Mouse (Mus musculus) hindbrain, embryonic 11.5 days (tissue): ENCODE data around the gene Cebpb. TPM values are rescaled to one million over a fixed set of nuclear protein-coding genes. Genes with fewer than 3 reads are reported as not detected.
A peak's percentile ranks its signal among the peaks of the same experiment; 100 is the strongest.

Experiments used
- ATAC-seq: fragments of 200-750 bp; cut with Nextera tagmentation; 2 replicates; pipeline ENCODE4 v1.8.0; 2017; ENCODE audit warnings: mild to moderate bottlenecking, moderate TSS enrichment, moderate library complexity; ENCODE audit not compliant: low FRiP score
- DNase-seq: peaks from one replicate; pipeline ENCODE4 v3.0.0-alpha.2; 2015; ENCODE audit warnings: low spot score
- H3K27ac ChIP-seq: fragments of 300-500 bp; sonication (generic); 2 replicates; pipeline ENCODE4 v1.5.1; 2014; ENCODE audit warnings: mild to moderate bottlenecking, low read depth, low read length
- H3K27me3 ChIP-seq: fragments of 300-500 bp; sonication (generic); 2 replicates; pipeline ENCODE4 v1.6.1; 2014; ENCODE audit warnings: mild to moderate bottlenecking, low read length, moderate library complexity, mixed read lengths; ENCODE audit not compliant: control insufficient read depth, insufficient read depth
- H3K36me3 ChIP-seq: fragments of 300-500 bp; sonication (generic); 2 replicates; pipeline ENCODE4 v1.6.1; 2014; ENCODE audit warnings: mild to moderate bottlenecking, low read length, moderate library complexity, mixed read lengths; ENCODE audit not compliant: control insufficient read depth, insufficient read depth
- H3K4me1 ChIP-seq: fragments of 300-500 bp; sonication (generic); replicated peaks from 2 replicates; pipeline ENCODE4 v1.6.1; 2014; ENCODE audit warnings: low read length, mixed read lengths; ENCODE audit not compliant: control insufficient read depth, insufficient read depth
- H3K4me2 ChIP-seq: fragments of 300-500 bp; sonication (generic); replicated peaks from 2 replicates; pipeline ENCODE4 v1.6.1; 2014; ENCODE audit warnings: mild to moderate bottlenecking, low read depth, low read length
- H3K4me3 ChIP-seq: fragments of 300-500 bp; sonication (generic); 2 replicates; pipeline ENCODE4 v1.5.1; 2014; ENCODE audit warnings: low read depth, low read length
- H3K9ac ChIP-seq: fragments of 300-500 bp; sonication (generic); 2 replicates; pipeline ENCODE4 v1.6.1; 2014; ENCODE audit warnings: low read depth, low read length
- H3K9me3 ChIP-seq: fragments of 300-500 bp; sonication (generic); 2 replicates; pipeline ENCODE4 v1.6.1; 2016; ENCODE audit warnings: low read length; ENCODE audit not compliant: control insufficient read depth
- WGBS: fragments of 180-500 bp; shearing (Covaris S2); extraction: QIAGEN DNeasy Blood & Tissue Kit; methylation state at CpG from one replicate; pipeline ENCODE4 v1.1.7; 2014; 5-methylcytosine and 5-hydroxymethylcytosine counted together
- polyA plus RNA-seq: library from polyadenylated mRNA; unstranded; fragments of >200 nt; fragmentation: Nextera tagmentation; extraction: Ambion mirVana; gene quantifications from 2 replicates; pipeline ENCODE4 v1.2.1, GENCODE M21; 2014

Cebpb gene
- polyA plus RNA-seq, 1 experiment from 2014 or later = 1.5 TPM

GRCm38 (mm10) chr2:167687250-167687586 lies 1.5 kb upstream of the Cebpb start:
- no peak overlapping the region for H3K4me2 ChIP-seq
- H3K4me1 ChIP-seq = peaks cover 4% of the 10 kb centered on the region; the same call in 1 of the 2 replicates
- no peak overlapping the region for H3K27ac ChIP-seq
- 87% methylated on average over 4 of the region's 4 CpGs for WGBS
- H3K36me3 ChIP-seq = no peaks in the 10 kb centered on the region
- peaks cover 39% of the 10 kb centered on the region for H3K27me3 ChIP-seq
- DNase-seq (no peak), ATAC-seq (no peak)
- no peak overlapping the region for H3K9ac ChIP-seq
- no peak overlapping the region for H3K4me3 ChIP-seq
- no peaks in the 10 kb centered on the region for H3K9me3 ChIP-seq

- H3K4me1 ChIP-seq = peaks cover 4% of the 10 kb centered on the region; the same call in 1 of the 2 replicates
- H3K27me3 ChIP-seq = peaks cover 39% of the 10 kb centered on the region
- H3K9me3 ChIP-seq = no peaks in the 10 kb centered on the region
- WGBS = 52% methylated on average over 11 of the region's 11 CpGs
- no peak overlapping the region for H3K4me2 ChIP-seq
- no peaks in the 10 kb centered on the region for H3K36me3 ChIP-seq
- H3K4me3 ChIP-seq = no peak overlapping the region
- no peak overlapping the region for H3K27ac ChIP-seq
- 0 out of 2 replicates have a peak, but pooled peaks have one; percentile 2 for ATAC-seq
- DNase-seq = no peak
- H3K9ac ChIP-seq = no peak overlapping the region
Observed at GRCm38 (mm10) chr2:167687651-167688101, 1.0 kb upstream of the Cebpb start.

- WGBS = 25% methylated on average over 12 of the region's 12 CpGs
- peaks cover 4% of the 10 kb centered on the region; the same call in 1 of the 2 replicates for H3K4me1 ChIP-seq
- no peak overlapping the region for H3K9ac ChIP-seq
- ATAC-seq (peak; percentile 18; the same call in 1 of the 2 replicates), DNase-seq (peak; percentile 19)
- H3K27ac ChIP-seq = no peak overlapping the region
- H3K4me3 ChIP-seq = peak overlapping the region; percentile 55; the same call in 1 of the 2 replicates
- peaks cover 39% of the 10 kb centered on the region for H3K27me3 ChIP-seq
- no peaks in the 10 kb centered on the region for H3K36me3 ChIP-seq
- peak overlapping the region; percentile 95 for H3K4me2 ChIP-seq
- no peaks in the 10 kb centered on the region for H3K9me3 ChIP-seq
Observed at GRCm38 (mm10) chr2:167688126-167688497, 603 bp upstream of the Cebpb start.

GRCm38 (mm10) chr2:167689501-167690218 lies 945 bp downstream of the Cebpb start, which contains the start of gene Tmem189:
Gene Tmem189 (minus strand): TSS chr2:167689822.
- H3K9ac ChIP-seq = peak within 1 kb of the TSS; percentile 52
- H3K4me2 ChIP-seq = peak within 1 kb of the TSS; percentile 95
- H3K9me3 ChIP-seq = no peaks in the 10 kb centered on the region
- peaks cover 4% of the 10 kb centered on the region; the same call in 1 of the 2 replicates for H3K4me1 ChIP-seq
- ATAC-seq (no peak), DNase-seq (peak; percentile 63)
- peak within 1 kb of the TSS; percentile 55 for H3K4me3 ChIP-seq
- H3K36me3 ChIP-seq = no peaks in the 10 kb centered on the region
- H3K27ac ChIP-seq = no peak within 1 kb of the TSS
- peaks cover 39% of the 10 kb centered on the region for H3K27me3 ChIP-seq
- 2% methylated on average over 88 of the region's 99 CpGs for WGBS

- peak overlapping the region; percentile 55; the same call in 1 of the 2 replicates for H3K4me3 ChIP-seq
- peaks cover 4% of the 10 kb centered on the region; the same call in 1 of the 2 replicates for H3K4me1 ChIP-seq
- H3K36me3 ChIP-seq = no peaks in the 10 kb centered on the region
- H3K4me2 ChIP-seq = peak overlapping the region; percentile 95
- no peak overlapping the region for H3K9ac ChIP-seq
- DNase-seq (no peak), ATAC-seq (no peak)
- 64% methylated on average over 15 of the region's 15 CpGs for WGBS
- H3K27ac ChIP-seq = no peak overlapping the region
- H3K27me3 ChIP-seq = peaks cover 39% of the 10 kb centered on the region
- H3K9me3 ChIP-seq = no peaks in the 10 kb centered on the region
Observed at GRCm38 (mm10) chr2:167690219-167690961, 1.7 kb downstream of the Cebpb start.

DNA sequence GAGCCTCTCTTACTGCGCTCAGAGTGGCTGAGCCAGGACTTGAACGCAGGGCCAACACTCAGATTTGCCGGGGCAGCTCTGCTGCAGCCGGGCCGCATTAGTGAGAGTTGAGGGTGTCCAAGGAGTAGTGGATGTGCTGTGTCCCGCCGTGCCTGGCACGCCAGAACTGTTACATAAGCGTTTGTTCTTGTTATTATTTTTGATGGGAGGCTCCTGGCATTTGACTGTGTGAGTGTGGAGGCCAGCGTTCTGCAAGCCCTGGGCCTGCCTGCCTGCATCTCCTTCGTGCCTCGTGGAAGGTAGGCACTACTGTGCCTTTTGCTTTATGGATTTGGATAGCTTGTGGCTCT lies 2.2 kb downstream of the Cebpb start:
- no peak overlapping the region for H3K9ac ChIP-seq
- WGBS = 87% methylated on average over 12 of the region's 12 CpGs
- ATAC-seq (no peak), DNase-seq (no peak)
- peaks cover 39% of the 10 kb centered on the region for H3K27me3 ChIP-seq
- no peaks in the 10 kb centered on the region for H3K9me3 ChIP-seq
- no peak overlapping the region for H3K27ac ChIP-seq
- peaks cover 4% of the 10 kb centered on the region; the same call in 1 of the 2 replicates for H3K4me1 ChIP-seq
- H3K4me3 ChIP-seq = no peak overlapping the region
- no peak overlapping the region for H3K4me2 ChIP-seq
- no peaks in the 10 kb centered on the region for H3K36me3 ChIP-seq

DNA sequence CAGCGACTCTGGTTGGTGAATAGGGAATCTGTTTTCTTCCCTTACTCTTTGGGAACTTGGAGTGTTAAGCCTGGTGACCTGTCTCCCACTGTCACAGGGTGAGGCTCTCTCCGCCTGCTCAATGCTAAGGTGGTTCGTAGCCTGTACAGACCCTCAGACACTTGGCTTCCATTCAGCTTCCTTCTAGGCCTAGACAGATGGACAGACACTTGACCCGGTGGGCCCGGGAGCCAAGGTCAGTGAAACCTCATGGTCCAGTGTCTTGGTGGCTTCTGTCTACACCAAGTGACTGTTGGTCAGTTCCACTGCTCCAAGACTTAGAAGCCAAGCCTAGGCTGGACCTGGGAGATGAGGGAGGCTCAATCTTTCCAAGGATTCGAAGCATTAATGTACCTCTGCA lies 2.7 kb downstream of the Cebpb start:
- Histone ChIP-seq H3K36me3 (no peaks in the 10 kb centered on the region), H3K9me3 (no peaks in the 10 kb centered on the region), H3K4me1 (peaks cover 4% of the 10 kb centered on the region; the same call in 1 of the 2 replicates), H3K27ac (no peak overlapping the region), H3K4me2 (no peak overlapping the region), H3K9ac (no peak overlapping the region), H3K4me3 (no peak overlapping the region), H3K27me3 (peaks cover 38% of the 10 kb centered on the region)
- no peak for DNase-seq
- 90% methylated on average over 6 of the region's 6 CpGs for WGBS
- no peak for ATAC-seq

DNA sequence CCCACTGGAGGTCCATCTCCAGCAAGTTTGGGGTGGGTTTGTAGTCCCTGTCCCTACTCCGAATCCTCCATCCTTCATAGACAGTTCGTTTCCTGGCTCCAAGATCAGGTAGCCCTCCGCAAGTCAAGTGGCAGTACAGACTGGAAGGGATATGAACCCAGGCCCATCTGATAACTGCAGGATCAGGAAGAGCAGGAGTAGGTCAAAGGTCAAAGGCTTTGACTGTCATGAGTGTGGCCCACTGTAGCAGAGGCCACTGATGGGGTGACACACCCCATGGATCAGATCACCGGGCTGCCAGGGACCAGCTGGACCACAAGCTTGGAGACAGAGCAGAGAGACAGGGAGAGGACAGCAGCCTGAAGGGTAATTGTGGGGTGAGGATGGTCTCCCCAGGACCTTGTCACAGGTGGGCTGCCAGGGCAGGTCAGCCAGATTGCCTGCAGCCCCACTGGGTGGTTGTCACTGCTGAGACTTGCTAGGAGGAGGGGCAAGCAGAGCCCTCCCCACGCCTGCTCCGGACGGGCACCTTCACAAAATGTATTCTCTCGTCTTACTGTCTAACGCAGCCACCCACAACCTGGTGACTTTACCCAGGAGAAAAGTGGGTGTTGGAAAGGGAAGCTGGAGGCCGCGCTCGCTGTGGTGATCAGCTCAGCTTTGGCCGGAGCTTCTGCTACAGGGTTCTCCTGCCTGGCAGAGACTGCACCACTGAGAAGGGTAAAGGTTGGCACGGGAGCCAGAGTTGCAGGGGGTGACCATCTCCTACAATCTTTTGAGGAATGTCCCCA lies 3.4 kb downstream of the Cebpb start:
- Histone ChIP-seq H3K4me2 (no peak overlapping the region), H3K4me3 (no peak overlapping the region), H3K27ac (no peak overlapping the region), H3K9ac (no peak overlapping the region), H3K9me3 (no peaks in the 10 kb centered on the region), H3K4me1 (peaks cover 4% of the 10 kb centered on the region; the same call in 1 of the 2 replicates), H3K36me3 (no peaks in the 10 kb centered on the region), H3K27me3 (peaks cover 36% of the 10 kb centered on the region)
- ATAC-seq (no peak), DNase-seq (no peak)
- WGBS = 89% methylated on average over 14 of the region's 14 CpGs
